Mouse (Mus musculus) cerebellum, postnatal 14 days (tissue): ENCODE data around the gene Srpk2.
"Not testable (repeated sequence)": the region's sequence is repeated elsewhere in the genome, so short reads cannot be mapped to it uniquely, and the experiment has no call there.

Experiments
- DNase-seq, 2 experiments: peaks; one replicate each; pipeline ENCODE4 v3.0.0; 2021; ENCODE audit warnings: mixed read lengths in 2 of 2

The Srpk2 gene

DNA sequence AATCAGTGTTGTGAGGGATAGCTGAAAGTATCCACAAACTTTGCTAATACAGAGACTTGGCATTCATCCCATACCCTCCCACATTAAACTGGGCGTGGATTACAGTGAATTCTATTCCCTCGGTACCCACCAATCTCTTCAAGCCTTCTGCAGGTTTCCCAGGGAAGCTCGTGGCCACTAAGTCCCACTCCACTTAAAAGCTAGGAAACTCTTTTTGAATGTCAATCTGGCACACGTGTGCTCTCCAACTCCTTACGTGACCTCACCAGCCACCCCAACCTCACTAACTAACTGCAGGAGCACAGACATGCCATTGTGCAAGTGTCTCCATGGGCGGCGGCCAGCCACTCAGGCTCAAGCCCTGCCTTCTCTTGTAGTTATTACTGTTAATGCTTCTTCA lies 12.3 kb downstream of the Srpk2 start:
- DNase-seq, result no peak

DNA sequence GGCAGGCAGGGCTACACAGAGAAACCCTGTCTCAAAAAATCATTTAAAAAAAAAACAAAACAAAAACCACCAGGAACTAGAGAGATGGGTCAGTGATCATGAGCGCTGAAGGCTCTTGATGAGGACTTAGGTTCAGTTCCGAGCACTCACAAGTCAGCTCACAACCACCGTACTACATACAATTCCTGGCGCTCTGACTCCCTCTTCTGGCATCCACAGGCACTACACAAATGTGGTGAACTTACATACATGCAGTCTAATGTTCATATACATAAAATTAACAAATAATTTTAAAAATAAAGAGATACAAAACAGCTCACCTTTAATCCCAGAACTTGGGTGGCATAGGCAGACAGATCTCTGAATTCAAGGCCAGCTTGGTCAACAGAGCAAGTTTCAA lies 13.5 kb downstream of the Srpk2 start:
- DNase-seq, result no peak

DNA sequence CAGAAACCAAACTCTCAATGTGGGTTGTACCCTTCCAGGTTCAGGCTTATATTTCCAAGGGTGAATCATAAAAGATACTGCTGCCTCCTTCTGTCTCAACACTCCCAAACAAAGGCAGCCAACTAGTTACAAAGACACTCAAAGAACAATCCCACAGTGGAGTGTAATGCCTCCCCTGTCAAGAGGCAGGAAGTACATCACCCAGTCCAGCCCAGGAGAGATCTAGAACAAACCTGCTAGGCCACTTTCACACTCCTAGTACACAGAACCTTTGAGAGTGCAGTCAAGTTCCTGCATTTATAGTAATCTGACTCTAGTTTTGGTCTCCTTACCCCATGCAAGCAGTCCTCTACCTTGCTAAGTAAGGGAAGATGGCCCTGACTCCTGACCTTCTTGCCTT lies 18.5 kb downstream of the Srpk2 start:
- DNase-seq, result no peak

DNA sequence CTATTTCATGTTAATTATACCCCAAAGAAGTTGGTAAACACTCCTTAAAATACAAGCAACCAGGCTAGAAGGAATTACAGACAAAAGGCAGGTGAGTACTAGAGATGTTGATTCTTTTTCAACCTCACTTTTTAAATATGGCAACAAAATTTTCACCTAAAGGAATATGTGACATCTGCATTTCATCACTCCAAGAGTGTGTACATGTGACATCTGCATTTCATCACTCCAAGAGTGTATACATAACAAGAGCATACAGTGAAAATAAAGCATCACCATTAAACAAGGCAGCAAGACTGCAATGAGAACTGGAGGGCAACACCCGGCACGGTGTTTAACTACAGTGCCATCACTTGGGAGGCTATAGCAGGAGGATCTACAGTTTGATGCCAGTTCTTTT lies 23.2 kb downstream of the Srpk2 start:
- no peak for DNase-seq

DNA sequence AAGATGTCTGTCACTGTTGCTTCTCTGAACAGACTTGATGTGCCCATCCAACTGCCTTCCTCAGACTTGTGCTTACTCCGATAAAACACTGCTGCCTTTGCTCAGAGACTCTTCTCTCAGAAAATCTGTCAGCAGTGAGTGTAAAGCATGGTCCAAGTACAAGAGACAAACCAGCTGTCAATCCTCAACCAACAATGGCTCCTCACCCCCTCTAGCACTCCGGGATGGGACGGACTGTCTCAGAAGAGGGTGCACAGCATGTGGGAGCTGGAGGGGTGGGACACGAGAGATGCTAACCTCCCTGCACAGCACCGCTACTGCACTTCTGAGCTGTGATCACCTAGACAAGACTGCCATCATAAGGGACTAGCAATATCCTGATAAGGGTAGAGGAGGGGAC lies 26.4 kb downstream of the Srpk2 start:
- DNase-seq, result no peak

DNA sequence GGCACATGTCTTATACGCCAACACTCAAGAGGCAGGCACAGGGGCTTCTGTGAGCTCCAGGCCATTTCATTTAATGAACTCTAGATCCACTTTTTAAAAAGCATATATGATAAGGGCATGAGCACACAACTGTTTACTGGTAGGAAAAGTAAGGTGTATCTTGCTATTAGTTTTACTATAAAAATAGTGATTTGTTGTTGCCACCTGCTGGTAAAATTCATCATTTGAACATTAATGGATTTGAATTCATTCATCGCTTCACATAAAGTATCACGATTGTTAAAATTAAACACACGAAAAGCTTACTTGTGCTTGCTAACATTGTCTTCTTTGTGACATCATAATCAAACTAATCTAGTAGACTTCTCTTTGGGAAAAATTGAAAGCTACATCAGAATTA lies 27.8 kb downstream of the Srpk2 start:
- no peak for DNase-seq

DNA sequence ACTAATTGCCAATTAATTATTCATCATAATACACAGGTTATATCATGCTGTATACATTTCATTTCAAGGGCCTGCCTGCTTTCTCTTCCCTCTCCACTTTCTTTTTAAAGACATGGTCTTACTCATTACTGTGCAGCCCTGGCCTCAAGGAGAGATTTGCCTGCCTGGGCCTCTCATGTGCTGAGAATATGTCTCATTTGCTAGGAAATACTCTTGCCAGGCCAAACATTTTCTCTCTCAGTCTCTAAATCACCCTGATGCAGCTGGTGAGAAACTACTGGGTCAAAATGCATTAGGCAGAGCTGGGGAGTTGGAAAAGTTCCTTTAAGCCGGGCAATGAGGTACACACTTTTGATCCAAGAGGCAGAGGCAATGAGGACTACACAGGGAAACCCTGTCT lies 29.4 kb downstream of the Srpk2 start:
- no peak for DNase-seq

DNA sequence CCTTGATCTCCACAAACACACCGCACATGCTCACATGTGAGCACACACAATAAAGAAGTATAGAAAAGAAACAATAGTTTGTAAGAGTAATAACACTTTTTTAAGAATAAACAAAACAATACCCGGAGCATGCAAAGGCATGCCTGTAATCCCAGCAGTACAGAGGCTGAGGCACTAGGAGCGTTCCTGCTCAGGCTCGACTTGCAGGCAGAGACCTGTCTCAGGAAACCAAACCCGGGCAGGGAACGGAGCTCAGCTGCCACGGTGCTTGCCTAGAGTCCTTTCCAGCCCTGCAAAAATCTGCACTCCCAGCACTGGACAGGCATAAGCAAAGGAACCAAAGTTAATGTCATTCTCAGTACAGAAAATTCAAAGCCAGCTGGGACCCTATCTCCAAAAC lies 32.1 kb downstream of the Srpk2 start:
- DNase-seq, result no peak

DNA sequence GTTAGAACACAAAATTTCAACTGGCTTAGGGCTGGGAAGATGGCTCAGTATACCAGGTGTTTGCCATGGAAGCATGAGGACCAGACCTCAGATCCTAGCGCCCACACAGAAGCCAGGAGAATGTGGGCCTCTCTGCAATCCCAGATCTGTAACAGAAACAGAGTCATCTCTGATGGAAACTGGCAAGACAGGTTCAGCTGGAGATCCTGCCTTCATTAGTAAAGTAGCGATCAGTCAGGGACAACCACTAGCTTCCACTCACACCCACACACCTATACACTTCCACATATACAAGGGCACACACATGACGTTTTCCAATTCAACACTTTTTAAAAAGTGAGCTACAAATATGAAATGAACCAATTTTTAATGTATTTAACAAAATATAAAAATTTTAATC lies 32.6 kb downstream of the Srpk2 start:
- no peak for DNase-seq

DNA sequence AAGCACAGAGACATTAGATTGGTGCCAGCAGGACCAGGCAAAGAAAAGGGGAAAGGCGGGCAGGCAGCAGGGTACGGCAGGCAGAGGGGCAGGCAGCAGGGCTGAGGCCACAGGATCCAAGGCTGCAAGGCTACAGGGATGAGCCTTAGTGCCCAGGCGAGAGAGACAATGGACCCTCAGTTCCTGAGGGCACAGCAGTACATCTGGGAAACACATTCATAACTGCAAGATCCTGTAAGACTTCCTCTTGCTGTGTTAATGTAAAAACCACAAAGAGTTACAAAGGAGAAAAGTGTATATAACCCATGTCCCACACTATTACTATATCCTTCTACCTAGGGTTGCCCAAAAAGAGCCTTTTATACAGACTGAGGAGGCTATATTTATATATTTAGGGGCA lies 33.9 kb downstream of the Srpk2 start:
- no peak for DNase-seq

DNA sequence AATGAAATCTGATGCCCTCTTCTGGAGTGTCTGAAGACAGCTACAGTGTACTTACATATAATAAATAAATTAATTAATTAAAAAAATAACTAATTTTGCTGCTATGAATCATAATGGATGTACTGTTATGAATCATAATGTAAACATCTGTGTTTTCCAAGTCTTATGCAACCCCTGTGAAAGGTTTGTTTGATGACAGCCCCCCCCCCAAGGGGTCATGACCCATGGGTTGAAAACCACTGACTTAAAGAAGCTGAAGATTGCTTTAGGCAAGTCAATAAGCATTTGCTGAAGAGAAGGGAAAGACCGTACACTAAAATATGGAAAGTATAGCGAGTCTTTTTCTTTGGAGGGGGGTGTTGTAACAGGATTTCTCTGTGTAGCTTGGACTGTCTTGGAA lies 35.2 kb downstream of the Srpk2 start:
- no peak for DNase-seq

DNA sequence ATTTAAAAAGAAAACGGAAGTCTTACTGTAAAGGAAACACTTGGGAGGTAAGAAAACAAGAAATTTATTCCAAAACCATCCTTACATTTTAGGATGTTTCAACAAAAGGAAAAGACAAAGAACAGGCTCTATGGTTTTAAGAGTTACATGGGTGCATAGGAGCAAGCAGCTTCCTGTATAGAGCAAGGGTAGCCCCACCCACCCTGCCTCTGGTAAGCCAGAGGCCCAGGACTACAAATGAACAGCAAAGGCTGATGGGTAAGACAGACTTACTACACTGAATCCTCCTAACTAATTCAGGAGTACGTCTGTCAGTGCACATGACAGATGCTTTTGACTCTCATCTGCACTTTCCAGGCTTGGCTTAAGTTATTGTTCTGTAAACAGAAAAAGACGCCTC lies 38.7 kb downstream of the Srpk2 start:
- no peak for DNase-seq

DNA sequence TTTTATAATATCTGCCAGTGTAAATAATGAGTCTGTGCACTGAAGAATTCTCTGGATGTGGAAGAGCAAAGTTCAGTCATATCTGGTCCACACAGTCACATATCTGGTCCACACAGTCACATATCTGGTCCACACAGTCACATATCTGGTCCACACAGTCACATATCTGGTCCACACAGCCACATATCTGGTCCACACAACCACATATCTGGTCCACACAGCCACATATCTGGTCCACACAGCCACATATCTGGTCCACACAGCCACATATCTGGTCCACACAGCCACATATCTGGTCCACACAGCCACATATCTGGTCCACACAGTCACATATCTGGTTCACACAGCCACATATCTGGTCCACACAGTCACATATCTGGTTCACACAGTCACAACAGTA lies 45.2 kb downstream of the Srpk2 start:
- DNase-seq, result not testable (repeated sequence)

DNA sequence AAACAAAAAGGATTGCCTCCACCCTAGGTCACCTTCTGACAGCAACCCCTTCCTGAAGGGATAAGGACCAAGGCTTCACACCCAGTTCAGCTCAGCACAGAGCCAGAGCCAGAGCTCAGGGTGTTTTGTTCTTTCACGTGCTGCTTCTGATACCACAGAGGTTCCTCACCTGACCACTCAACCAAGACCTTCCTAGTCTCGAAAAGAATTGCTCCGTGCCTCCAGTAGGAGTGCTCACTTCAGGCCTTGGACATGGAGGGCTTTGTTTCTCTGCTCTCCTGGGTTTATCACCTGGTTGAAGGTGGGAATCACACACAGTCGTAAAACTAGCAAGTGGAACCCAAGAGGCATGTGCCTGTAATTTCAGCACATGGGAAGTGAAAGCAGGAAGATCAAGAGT lies 46.4 kb downstream of the Srpk2 start:
- DNase-seq, result no peak

DNA sequence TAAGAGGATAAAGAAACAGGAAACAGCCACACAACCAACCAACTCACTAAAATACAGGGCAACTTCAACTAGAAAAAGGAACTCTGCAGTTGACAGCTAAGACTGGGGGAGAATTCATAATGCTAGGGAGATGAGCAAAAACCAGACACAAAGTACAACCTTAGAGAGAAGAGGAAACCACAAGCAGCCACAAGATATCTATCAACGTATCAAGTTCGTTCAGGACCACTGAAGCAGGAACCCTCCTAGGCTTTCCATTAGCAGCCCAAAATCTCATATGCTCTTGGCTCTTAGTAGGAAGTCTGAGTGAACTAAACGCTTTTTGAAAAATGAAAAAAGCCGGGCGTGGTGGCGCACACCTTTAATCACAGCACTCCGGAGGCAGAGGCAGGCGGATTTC lies 47.1 kb downstream of the Srpk2 start:
- no peak for DNase-seq

DNA sequence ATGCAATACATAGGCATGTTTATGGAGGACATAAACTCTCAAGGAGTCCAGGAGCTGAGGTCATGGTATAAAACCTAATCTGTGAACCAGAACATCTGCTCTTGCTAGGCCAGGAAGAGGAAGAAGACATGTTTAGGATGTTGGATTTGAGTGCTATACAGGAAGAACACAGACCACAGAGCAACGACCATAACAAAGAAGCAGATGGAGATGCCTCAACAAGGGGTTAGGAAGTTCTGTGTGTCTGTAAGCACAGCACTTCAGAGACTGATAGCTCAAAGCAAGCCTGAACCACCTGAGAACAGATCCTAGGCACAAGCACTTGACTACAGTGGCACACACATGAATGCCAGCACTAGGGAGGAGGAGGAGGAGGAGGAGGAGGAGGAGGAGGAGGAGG lies 52.9 kb downstream of the Srpk2 start:
- no peak for DNase-seq

DNA sequence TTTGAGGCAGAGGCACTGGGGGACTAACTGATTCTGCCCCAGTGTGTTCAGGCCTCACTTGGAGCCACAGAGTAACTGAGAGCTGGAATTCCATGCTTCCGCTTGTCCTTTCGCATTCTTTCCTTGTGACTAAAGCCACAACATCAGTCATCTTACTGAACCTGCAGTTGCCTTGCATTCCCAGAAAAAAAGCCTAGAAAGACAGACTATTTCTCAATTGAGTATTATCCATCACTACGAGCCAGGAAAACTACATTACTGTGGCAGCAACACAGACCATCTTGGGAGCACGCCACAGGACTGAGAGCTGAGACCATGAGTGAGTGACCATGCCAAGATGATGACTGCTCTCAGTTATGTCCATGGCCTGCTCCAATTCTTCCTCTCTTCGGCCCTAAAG lies 57.2 kb downstream of the Srpk2 start:
- no peak for DNase-seq

DNA sequence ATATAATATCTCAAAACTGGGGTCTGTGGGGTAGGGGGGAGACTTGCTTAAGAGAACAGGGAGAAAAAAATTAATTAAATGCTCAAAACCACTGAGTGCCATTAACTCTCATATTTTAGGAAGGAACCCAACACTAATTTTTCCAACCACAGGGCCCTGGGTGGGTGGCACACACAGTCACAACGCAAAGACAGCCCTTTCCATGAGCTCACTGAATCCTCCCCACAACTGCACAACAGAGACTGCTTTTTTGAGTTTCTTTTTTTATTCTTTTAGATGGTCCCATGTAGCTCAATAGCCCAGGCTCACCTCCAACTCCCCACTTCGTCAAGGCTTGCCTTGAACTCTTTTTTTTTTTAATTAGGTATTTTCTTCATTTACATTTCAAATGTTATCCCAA lies 58.2 kb downstream of the Srpk2 start:
- DNase-seq, result no peak

DNA sequence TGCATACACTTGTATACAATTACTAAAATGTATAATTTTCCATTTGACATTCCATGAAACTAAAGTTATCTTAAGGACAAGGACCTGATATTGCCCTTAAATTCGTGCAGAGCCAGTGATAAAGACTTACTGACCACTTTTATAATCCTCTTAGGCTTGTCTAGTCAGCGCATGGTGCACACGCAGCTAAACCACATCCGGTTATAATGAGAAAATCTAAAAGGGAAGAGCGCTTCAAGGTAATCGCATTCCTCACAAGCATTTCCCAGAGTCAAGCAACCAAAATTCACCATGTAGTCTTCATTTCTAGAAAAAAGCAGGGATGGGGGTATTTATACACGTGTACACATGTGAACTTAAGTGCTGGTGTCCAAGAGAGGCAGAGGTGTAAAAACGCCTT lies 63.8 kb downstream of the Srpk2 start:
- no peak for DNase-seq

DNA sequence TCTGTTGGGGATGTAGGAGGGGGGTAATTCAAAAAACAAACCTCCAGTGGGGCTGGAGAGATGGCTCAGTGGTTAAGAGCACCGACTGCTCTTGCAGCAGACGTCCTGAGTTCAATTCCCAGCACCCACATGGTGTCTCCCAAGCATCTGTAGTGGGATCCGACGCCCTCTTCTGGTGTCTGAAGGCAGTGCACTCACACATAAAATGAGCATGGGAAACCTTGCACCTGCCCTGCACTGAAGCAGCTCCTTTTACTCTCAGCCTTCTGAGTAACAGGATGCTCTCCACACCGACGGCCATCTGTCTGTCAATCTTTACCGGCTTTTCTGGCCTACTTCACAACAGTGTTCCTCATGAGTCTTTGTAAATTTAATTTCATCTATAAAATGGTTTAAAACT lies 65.8 kb downstream of the Srpk2 start:
- no peak for DNase-seq

DNA sequence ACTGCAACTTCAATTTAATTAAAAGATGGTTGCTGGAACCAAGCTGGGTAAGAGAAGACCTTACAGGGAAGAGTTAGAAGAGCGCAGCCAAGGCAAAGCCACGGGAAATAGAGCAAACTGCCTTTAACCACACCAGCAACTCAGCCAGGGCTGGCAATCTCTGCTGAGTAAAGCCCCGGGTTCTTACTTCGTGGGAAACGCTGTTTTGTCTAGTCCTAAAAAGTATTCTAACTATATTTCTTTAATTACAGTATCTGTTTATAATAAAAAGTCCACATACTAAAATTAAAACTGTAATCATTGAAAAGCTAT lies 67.4 kb downstream of the Srpk2 start:
- peak in 1 of 2 experiments; percentile 76 for DNase-seq

DNA sequence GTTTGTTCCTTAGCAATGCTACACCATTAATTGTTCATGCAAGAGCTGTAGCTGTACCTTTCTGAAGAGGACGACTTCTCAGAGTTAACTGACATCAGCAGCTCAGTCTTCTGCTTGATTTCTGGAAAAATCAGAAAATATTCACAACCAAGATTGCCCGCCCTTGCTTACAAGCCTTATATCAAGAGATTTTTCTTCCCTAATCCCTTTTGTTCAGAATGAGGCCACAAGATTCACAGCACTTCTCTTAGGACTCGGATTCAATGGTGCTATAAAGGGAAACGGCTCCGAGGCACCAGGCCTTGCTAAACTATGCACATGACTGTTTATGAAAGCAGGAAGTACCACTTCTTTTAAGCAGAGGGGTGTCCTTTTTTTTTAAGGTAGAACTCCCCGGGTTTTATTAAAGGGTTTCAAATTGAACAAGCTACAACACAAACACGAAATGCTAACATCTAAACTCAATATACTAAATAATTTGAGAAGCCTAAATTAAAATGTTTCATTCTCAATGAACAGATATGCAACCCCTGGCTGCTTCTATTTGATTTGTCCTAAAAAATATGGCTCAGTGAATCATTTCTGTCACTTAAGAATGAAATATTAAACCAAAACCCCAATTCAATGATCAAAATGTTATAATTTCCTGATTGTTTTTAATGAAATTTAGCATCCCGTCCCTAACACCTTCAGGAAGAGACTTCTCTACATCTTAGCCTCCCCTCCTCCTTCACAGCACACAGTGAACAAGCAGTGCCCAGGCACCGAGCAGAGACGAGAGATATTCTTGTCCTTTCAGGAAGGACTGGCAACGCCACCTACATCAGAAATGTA lies 67.9 kb downstream of the Srpk2 start:
- peak; percentile 70 to 76 for DNase-seq

DNA sequence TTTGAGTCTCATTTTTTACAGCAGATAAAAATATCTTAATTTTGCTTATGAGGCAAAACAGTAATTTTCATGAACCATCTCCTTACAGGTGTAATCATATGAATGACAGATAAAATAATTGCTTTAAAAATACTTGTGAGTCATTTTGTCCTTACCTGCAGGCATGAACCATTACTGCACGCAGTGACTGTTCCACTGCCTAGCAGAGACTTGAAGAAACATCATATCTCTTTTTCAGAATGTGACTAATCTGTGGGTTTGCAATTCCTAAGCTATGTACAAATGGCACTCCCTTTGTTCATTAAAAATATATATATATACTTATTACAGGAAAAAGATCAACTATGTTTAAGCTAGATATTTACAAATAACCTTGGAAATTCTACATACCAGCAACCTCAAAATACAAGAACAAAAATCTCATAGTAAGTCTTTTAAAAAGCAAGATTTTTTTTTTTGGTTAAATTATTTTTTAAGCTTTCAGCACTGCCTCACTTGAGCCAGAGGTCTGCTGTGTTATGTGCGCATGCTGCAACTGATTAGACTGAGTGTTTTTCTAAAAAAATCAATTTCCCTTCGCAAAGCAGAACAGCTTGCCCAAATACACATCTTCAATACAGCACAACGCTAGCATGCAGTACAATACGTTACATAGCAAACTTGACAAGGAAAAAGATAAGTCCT lies 68.7 kb downstream of the Srpk2 start:
- DNase-seq, result no peak

DNA sequence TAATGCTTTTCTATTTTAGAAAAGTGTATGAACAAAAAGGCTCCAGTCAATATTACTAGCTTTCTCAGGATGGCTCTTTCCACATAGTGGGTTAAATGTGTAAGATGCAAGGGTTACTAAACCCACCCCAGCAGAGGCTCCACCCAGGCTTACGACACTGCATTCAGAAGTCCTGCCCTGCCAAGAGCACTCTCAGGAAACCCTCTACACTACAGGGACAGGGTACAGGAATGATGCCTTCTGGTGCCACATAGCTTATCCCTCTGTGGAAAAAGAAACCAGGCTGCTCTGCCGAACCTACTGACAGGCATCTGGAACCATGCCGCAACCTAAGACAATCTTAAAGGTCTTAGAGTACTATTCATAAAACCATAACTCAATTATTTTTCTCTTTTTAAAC lies 71.6 kb downstream of the Srpk2 start:
- DNase-seq, result no peak
